Mouse (Mus musculus) Patski (cell line): ENCODE data around the gene Med13. TPM values are rescaled to one million over a fixed set of nuclear protein-coding genes. Genes with fewer than 3 reads are reported as not detected.
A peak's percentile ranks its signal among the peaks of the same experiment; 100 is the strongest.
"Not testable (repeated sequence)": the region's sequence is repeated elsewhere in the genome, so short reads cannot be mapped to it uniquely, and the experiment has no call there.

Experiments used
- ATAC-seq: fragments of 100-300 bp; one replicate; pipeline ENCODE4 v1.8.0; 2021
- CTCF ChIA-PET: fragments of 350-600 bp; sonication (Branson Sonifier 250); formaldehyde crosslinking; loops from one replicate; lab custom pipeline; 2022; ENCODE audit warnings: inconsistent platforms; lab: Charles Lee
- POLR2A ChIA-PET: fragments of 350-600 bp; sonication (Branson Sonifier 250); formaldehyde crosslinking; loops from one replicate; lab custom pipeline; 2022; ENCODE audit warnings: antibody characterized with exemption, inconsistent platforms; lab: Charles Lee
- DNase-seq: peaks from one replicate; pipeline ENCODE4 v3.0.0-alpha.2; 2011; ENCODE audit warnings: low read depth, low spot score
- H3K27me3 ChIP-seq: fragments of 371-371 bp; one replicate; pipeline ENCODE4 v1.5.1; 2021
- CTCF ChIP-seq: fragments of 100-300 bp; IDR thresholded peaks from one replicate; pipeline ENCODE4 v1.5.1; 2021
- in situ Hi-C: fragments of 300-500 bp; cut with MboI; formaldehyde crosslinking; loops from 3 replicates; pipeline ENCODE4 v1.11.1; 2018; ENCODE audit warnings: low pct_unique_long_range_greater_than_20kb, mixed read lengths
- polyA plus RNA-seq: library from polyadenylated mRNA; unstranded; gene quantifications from one replicate; pipeline ENCODE4 v1.2.3, GENCODE M21; 2021

Gene Med13
- polyA plus RNA-seq, 1 experiment from 2014 or later: 27.4 TPM

DNA sequence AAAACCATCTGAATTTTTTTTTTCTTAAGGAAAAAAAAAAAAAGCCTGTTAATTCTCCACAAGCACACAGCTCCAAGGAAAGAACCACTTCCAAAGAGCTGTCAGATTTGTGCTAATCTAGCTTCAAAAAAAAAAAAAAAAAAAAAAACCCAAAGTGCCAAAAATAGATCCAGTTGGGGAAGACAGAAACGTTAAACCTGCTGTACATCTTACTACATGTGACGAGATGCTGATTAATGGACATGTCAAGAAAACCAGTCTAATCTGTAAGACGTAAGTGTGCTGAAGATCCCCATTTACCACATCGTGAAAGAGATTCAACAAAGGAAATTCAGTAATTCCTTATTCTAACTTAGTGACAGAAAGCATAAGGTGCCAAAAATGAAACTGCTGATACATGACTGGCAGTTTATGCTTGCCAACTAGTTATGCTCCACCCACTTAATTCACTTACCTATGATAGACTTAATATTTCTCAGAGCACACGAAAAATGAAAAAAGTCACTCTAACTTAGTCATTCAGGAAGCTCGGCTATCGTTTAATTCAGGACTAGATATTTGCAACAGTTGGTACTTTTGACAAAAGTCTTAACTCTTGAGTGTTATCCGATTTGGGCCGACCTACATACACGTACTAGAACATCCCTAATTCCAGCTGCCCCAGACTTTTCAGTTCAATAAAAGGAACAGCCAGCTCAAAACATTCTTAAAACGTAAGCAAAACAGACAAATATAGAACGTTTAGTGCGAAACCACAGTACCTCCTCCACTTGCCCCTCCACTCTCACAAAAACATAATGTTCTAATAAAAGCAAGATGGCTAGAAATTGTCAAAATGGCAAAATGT lies 1.2 kb downstream of the Med13 start:
- no peaks in the 10 kb centered on the region for H3K27me3 ChIP-seq
- in situ Hi-C loops: no loop called here
- ChIA-PET CTCF (interaction anchor here (1.2 to 1.6 kb wide), 2 partner anchors 8 to 11 kb away, joined by 6 to 7 read pairs; no protein-coding TSS in a partner anchor), POLR2A (interaction anchor here (0.7 to 1.0 kb wide), 2 partner anchors 47 to 162 kb away, joined by 3 to 6 read pairs; no protein-coding TSS in a partner anchor)
- DNase-seq: no peak
- TF ChIP-seq CTCF: no peak
- no peak for ATAC-seq

DNA sequence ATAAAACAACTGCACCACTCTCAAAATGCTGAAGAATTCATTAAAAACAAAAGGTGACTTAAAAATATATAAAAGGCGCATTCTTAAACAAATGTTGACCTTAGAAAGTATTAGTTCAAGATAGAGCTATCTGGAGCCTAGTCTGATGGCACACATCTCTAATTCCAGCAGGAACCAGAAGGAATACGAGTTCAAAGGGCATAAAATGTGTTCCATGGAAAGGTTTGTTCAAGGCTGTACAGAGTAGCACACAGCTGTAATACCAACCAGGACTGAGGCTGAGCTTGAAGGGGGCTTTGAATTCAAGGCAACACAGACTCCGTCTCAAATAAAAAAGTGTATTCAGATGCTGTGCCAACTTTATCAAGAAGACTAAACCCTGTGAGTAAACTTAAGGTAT lies 3.8 kb downstream of the Med13 start:
- ATAC-seq: no peak
- TF ChIP-seq CTCF: no peak
- no peak for DNase-seq
- ChIA-PET POLR2A (no interaction called here), CTCF (interaction anchor here (0.7 kb wide), 1 partner anchor 14 kb away, joined by 5 read pairs; no protein-coding TSS in a partner anchor)
- in situ Hi-C loops: no loop called here
- no peaks in the 10 kb centered on the region for H3K27me3 ChIP-seq

DNA sequence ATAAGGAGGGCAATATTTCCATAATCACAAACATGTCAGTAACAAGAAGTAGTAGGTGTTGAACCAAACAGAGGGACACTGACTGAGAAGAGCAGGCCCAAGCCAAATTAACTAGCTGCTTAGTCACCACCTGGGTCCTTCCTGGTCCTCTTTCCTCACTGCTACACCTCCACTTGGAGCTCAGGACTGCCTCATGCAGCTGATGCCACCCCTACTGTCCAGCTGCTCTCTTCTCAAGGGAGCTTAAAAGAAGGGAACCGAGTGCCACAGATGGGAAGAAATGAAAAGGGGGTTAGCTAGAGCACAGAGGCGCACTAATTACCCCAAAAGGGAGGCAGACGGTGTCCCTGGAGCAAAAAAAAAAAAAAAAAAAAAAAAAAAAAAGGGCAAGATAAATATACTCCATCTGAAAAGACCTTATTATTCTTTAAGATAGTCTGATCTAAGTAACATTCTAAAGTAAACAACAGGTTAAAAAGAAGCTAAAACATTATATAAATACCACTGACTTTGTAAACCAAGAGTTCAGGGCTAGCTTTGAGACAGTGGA lies 5.6 kb downstream of the Med13 start:
- CTCF ChIA-PET: interaction anchor here (1.1 to 1.7 kb wide), 3 partner anchors 9 to 28 kb away, joined by 3 to 7 read pairs (median 3); no protein-coding TSS in a partner anchor
- DNase-seq: no peak

DNA sequence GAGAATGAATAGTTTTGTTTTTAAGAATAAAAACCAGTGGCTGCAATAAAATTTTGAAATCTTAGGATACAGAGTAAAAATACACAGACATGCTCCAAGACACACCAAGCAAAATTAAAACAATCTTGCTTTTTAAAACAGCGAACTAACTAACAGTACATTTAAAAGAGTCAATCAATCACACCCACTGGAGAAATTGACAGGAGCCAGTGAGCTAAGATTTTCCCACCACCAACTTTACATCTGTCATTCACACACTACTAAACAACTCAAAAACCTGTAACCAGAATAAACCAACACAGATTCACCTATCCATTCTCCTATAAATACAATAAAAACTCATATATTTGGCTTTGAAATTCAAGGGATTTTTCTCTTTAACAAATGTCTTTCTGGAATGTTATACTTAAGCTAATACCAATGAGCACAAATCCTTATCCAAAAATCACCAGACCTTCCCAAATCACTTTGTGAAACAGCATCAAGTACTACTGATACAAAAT lies 6.7 kb downstream of the Med13 start:
- ChIA-PET POLR2A (no interaction called here), CTCF (interaction anchor here (1.3 to 1.6 kb wide), 2 partner anchors 10 to 29 kb away, joined by 3 read pairs; no protein-coding TSS in a partner anchor)
- TF ChIP-seq CTCF: no peak
- H3K27me3 ChIP-seq: no peaks in the 10 kb centered on the region
- in situ Hi-C loops: no loop called here
- no peak for ATAC-seq
- DNase-seq: no peak

More for the DNA sequence above, 5.6 kb downstream of the Med13 start:
- in situ Hi-C loops: no loop called here
- ATAC-seq: no peak
- H3K27me3 ChIP-seq: no peaks in the 10 kb centered on the region
- POLR2A ChIA-PET: interaction anchor here (0.7 to 1.4 kb wide), 4 partner anchors 63 to 1584 kb away, joined by 3 to 8 read pairs (median 3); no protein-coding TSS in a partner anchor
- TF ChIP-seq CTCF: no peak

DNA sequence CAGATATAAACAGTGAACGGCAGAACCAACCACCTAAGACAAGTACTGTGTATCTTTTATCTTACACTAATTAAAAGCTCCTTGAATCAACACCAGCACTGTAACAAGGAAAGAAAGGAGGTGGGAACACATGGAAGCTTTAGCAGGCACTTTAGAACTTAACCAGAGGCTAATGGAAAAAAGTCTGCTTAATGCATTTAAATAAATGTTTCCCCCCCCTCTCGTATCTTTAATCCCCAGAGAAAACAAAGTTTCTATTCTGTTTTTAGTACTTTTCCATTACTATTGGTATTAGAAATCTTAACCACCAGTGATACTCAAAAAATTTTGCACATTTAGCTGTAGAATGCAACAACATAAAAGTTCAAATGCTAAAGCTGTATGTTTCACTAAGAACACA lies 8.1 kb downstream of the Med13 start:
- in situ Hi-C loops: no loop called here
- ChIA-PET POLR2A (interaction anchor here (0.6 kb wide), 1 partner anchor 26 kb away, joined by 3 read pairs; no protein-coding TSS in a partner anchor), CTCF (interaction anchor here (0.8 kb wide), 2 partner anchors 15 to 21 kb away, joined by 3 read pairs; no protein-coding TSS in a partner anchor)
- ATAC-seq (no peak), DNase-seq (no peak)
- H3K27me3 ChIP-seq: no peaks in the 10 kb centered on the region
- no peak for TF ChIP-seq CTCF

DNA sequence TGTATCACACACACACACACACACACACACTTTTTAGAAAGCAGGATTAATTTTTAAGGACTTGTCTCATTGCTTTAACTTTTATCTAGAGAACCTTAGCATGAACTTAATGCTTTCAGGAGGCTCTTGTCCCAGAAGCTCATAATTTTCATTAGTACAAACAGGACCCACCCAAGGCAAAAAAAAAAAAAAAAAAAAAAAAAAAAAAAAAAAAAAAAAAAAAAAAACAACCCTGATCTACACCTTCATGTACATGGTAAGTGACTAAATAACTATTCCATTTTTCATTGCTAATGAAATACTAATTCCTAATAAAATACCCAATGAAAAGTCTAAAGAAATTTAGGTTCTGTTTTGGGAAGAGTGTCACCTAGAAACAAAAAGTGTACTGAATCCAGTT lies 8.5 kb downstream of the Med13 start:
- no peaks in the 10 kb centered on the region for H3K27me3 ChIP-seq
- TF ChIP-seq CTCF: no peak
- ATAC-seq (no peak), DNase-seq (no peak)
- POLR2A ChIA-PET: interaction anchor here (0.6 to 1.3 kb wide), 4 partner anchors 12 to 149 kb away, joined by 3 to 6 read pairs (median 4); no protein-coding TSS in a partner anchor
- CTCF ChIA-PET: interaction anchor here (0.8 kb wide), 1 partner anchor 21 kb away, joined by 3 read pairs; no protein-coding TSS in a partner anchor
- in situ Hi-C loops: no loop called here

DNA sequence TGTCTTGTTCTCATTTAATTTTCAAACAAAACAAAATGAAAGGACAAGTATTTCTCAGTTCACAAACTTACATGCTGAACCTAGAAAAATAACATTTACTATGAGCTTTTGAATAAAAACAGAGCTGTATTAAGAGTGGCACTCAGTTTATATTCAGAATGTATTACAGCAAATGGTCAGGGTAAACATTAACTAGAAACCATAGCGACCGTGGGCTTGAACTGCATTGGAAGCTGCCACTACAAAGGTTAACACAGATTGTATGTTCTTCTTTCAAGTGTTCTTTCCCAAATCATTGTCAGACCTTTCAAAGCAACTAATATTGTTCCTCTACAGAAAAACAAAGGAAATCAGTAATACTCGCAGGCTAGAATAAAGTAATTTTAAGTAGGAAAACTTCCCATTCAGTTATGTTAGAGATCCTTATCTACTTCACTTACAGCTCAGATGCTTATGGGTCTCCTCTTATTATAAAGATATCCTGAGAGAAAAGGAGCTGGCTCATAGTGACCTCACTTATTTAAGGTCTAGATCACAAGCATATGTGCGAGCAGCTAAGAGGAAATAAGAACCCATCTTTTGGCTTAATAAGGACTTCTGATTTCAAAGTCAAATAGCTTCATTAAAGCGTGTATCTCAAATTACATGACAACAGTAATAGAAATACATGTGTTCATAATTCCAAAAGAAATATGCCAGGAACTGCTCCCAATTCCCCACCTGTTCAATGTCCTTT lies 9.8 kb downstream of the Med13 start:
- ChIA-PET POLR2A (interaction anchor here (1.3 to 1.4 kb wide), 2 partner anchors 11 to 32 kb away, joined by 5 read pairs; no protein-coding TSS in a partner anchor), CTCF (interaction anchor here (1.0 to 1.4 kb wide), 3 partner anchors 9 to 69 kb away, joined by 3 to 6 read pairs (median 4); no protein-coding TSS in a partner anchor)
- TF ChIP-seq CTCF: no peak
- ATAC-seq (no peak), DNase-seq (no peak)
- in situ Hi-C loops: no loop called here
- no peaks in the 10 kb centered on the region for H3K27me3 ChIP-seq

DNA sequence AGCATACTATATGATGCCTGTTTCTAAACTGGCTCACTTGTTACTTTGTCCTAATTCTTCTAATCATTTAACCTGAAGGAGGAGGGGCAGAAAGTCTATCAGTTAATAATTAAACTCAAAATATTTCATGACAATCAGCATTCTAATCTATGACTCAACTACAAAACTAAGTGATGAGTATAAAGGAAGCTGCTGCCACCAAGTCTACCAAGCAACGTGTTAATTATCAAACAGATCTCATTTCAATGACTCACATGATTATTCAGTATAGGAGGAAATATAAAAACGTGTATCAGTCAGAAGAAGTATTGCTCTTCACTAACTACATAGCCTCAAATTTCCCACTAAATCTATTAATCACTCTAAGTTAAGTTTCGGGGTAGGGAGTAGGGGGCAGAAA lies 10.9 kb downstream of the Med13 start:
- ChIA-PET CTCF (interaction anchor here (1.2 to 2.0 kb wide), 2 partner anchors 9 to 13 kb away, joined by 3 to 7 read pairs; no protein-coding TSS in a partner anchor), POLR2A (interaction anchor here (1.4 kb wide), 1 partner anchor 12 kb away, joined by 5 read pairs; no protein-coding TSS in a partner anchor)
- no peak for TF ChIP-seq CTCF
- H3K27me3 ChIP-seq: no peaks in the 10 kb centered on the region
- DNase-seq (peak; percentile 30), ATAC-seq (peak; percentile 21)
- in situ Hi-C loops: no loop called here

DNA sequence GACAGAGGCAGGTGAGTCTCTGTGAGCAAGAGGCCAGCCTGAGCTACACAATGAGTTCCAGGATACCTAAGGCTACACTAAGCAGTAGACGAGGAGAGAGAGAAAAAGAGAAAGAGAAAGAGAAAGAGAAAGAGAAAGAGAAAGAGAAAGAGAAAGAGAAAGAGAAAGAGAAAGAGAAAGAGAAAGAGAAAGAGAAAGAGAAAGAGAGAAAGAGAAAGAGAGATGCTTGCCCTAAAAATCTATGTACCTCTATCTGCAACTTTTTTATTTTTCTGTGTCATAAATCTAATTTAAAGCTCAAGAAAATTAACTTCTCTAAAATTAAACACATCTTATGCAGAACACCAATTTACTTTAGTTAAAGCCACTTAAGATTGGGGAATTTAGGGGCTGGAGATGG lies 12.5 kb downstream of the Med13 start:
- H3K27me3 ChIP-seq, in situ Hi-C loops, DNase-seq, ATAC-seq, POLR2A ChIA-PET: not testable (repeated sequence)
- CTCF ChIA-PET: interaction anchor here (1.1 to 2.0 kb wide), 2 partner anchors 11 to 14 kb away, joined by 3 to 7 read pairs; no protein-coding TSS in a partner anchor
